Mouse (Mus musculus) gastrocnemius, adult 2 months (tissue): ENCODE measurements at regions not wholly inside any gene's neighbourhood (a gene's known extent, or its start where the extent isn't known, plus 50 kb on each side); places are given as distances from the start of the nearest gene placed in this dataset.

ENCODE experiments used
- DNase-seq: peaks from one replicate; pipeline ENCODE4 v3.0.0; 2022
- H3K27ac ChIP-seq: fragments of 200-600 bp; 2 replicates; pipeline ENCODE4 v1.8.1; 2022; ENCODE audit warnings: mild to moderate bottlenecking
- H3K4me3 ChIP-seq: fragments of 200-600 bp; 2 replicates; pipeline ENCODE4 v1.8.1; 2022; ENCODE audit warnings: mild to moderate bottlenecking, moderate library complexity
- CTCF ChIP-seq: fragments of 200-600 bp; IDR thresholded peaks from 2 replicates; pipeline ENCODE4 v1.8.1; 2022; ENCODE audit warnings: antibody characterized with exemption, mild to moderate bottlenecking, moderate library complexity
- intact Hi-C: fragments of 180-260 bp; cut with DNase I; formaldehyde crosslinking; loops from one replicate; pipeline ENCODE4 v1.15.1; 2025

DNA sequence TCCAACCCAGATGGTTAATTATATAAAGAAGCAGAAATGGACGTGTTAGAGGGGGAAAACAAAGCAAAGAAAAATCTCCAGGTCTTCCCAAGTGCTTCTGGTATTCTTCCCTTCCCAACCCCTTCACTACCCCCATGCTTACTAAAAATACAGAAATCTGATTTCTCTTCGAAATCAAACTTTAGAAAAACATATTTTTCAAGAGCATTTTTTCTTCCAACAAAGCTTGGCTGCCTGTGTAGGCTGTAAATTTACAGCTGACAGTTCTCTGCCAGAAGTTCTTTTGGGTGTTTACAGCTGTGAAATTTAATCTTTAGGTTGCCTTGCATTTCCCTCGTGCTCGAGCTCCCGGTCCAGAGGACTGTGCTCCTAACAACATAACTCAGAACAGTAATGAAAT, 234.9 kb upstream of the Akirin2 start:
- Histone ChIP-seq H3K4me3 (peak overlapping the region; percentile 18; the same call in 1 of the 2 replicates), H3K27ac (peak overlapping the region; percentile 38; the same call in 1 of the 2 replicates)
- DNase-seq: no peak
- intact Hi-C loops: no loop called here
- no peak for TF ChIP-seq CTCF

DNA sequence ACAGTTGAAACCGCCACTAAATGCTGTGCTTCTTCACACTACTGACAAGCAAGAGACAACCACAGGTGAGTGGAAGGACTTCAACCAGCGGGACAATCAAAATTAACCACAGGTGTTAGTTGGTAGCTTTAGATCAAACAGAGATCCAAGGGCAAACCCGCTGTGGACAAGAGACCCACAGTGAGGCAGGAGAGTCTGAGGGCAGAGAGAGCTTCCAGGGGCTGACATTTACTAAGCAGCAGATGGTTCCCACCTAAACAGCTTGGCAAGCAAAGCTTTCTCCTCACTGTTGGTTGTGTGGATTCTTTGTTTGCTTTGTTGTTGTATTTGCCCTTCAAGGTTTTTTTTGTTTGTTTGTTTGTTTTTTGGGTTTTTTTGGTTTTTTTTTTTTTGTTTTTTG, 227.9 kb upstream of the Akirin2 start:
- no peak for DNase-seq
- no peak for TF ChIP-seq CTCF
- Histone ChIP-seq H3K4me3 (no peak overlapping the region), H3K27ac (no peak overlapping the region)
- intact Hi-C loops: no loop called here

DNA sequence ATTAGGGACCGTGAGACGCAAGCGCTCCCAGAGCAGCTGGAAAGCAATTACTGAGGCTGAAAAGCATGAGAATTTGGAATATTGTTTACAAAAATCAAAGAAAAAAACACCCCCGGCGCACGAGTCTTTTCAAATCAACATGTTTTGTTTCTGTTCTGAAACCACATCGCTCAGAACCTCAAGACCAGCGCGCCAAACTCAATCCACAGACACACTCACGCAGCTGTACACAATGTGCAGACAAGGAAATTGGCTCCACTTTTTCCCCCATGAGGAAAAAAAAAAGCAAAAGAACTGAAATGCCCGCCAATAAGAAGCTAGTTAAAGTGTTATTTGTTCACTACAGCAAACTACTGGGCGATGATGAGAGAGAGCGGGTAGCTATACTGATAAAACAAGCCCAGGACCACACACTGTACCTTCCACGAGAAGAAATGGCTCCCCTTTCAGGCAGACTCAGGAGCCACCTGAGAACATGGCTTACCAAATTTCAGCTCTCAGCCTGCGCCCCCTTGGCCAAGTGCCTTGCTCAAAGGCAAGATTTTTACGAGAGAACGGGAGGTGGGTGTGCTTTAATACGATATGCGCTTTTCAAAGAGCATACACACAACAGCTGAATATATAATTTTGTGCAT, 222.5 kb upstream of the Akirin2 start:
- intact Hi-C loops: no loop called here
- TF ChIP-seq CTCF: no peak
- peak; percentile 19 for DNase-seq
- peak overlapping the region; percentile 60 for H3K4me3 ChIP-seq
- H3K27ac ChIP-seq: peak overlapping the region; percentile 66; the same call in 1 of the 2 replicates

DNA sequence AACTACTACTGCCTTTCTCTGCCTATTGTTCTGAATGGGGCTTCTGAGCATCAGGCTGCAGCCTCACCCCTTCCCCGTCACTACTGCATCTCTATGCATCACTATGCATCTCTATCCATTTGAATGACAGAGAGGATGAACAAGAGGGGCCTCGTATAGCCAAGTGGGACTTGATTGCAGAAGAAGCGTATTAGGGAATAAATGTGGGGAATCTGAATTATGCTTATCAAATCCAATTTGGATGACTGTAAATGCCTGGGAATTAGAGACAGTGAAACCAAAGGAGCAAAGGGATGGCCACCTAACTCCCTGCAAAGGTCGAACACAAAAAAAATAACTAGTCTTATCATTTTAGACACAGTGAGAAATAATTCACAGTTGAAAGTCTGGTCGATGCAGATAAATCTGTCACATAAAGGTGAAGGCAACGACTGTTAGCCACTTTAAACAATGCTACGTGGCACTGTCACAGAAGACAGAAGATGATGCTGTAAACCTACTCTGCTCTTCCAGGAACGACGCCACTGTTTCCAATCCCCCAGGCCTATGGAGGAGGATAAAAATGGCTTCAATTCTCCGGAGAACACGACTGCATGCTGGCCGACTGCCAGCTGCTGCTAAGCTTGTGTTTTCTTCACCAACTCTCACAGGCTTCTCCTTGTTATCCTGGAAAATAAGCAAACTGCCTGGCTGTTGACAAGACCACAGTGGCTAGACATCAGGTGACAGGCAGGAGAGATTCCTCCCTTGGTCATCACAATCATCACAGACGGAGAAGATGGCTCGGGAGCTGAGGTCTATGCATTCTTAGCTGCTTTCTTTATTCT, 213.6 kb upstream of the Akirin2 start:
- H3K4me3 ChIP-seq: no peak overlapping the region
- TF ChIP-seq CTCF: no peak

DNA sequence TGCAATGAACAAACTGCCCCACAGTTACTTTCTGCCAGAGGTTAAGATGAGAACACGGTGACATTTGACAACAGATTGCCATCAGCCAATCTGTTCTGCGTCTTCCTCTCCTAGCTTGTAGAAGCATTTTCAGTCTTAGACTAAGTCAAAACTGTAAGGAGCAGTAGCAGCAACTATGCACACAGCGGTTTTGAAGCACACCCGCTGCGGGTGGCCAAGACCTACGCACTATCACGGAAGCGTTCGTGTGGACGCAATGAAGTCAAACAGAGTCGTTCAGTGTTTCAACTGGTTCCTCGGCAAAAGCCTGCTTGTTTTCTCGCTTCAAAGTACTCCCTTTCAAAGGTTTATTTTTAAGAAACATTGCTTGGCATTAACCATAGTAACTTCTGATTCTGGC, 212.9 kb upstream of the Akirin2 start:
- no peak overlapping the region for H3K27ac ChIP-seq
- no peak for DNase-seq
- no peak for TF ChIP-seq CTCF
- H3K4me3 ChIP-seq: no peak overlapping the region
- intact Hi-C loops: no loop called here

More for the DNA sequence above, 213.6 kb upstream of the Akirin2 start:
- intact Hi-C loops: no loop called here
- DNase-seq: no peak
- H3K27ac ChIP-seq: no peak overlapping the region

DNA sequence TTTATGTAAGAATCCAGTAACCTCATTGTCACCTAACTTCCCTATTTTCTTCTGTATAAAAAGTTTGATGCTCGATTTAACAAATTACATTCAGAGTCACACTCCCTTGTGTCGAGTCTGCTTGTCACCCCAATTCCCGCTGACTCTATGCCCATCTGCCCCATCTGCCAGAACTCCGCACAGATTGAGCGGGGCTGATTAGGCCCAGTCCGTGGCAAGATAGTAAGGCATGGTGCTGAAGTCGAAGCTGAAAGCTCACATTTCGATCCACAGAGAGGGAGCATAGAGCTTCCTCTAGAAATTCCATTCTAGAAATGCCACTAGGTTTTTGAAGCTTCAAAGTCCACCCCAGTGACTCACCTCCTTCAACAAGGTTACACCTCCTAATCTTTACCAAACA, 210.7 kb upstream of the Akirin2 start:
- no peak overlapping the region for H3K4me3 ChIP-seq
- intact Hi-C loops: no loop called here
- no peak overlapping the region for H3K27ac ChIP-seq
- no peak for DNase-seq
- no peak for TF ChIP-seq CTCF

DNA sequence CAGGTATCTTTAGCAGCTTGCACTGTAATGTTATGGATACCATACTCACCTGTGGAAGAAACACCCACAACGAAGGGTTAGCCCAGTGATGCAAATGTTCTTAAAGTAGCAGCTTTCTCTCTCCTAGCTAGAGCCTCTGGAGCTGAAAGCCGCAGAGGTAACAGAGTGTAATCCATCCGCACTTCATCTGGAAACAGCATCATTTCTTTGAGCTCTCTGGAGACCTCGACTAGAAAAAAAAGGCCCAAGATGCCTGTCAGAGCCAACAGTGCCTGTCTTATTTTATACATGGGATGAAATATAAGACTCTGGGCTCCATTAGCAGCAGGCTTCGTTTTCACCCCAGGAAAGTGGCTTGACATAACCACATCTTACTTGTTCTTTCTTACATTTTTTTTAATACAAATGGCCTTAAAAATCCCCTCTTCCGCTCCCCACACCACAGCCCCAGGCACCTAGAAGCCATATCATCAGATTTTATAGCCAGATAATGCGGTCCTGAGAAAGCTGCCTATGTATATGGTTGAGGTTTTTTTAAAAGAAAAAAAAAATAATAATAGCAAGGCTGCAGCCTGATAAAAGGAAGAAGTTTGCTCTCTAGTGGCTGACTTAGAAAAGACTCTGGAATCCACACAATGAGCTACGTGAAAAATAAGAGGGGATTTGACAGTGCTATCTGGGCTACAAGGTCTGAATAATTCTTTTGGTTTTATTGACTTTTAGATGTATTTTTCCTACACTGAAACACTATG, 179.3 kb upstream of the Akirin2 start:
- no peak for DNase-seq
- Histone ChIP-seq H3K4me3 (no peak overlapping the region), H3K27ac (no peak overlapping the region)
- intact Hi-C loops: no loop called here
- TF ChIP-seq CTCF: peak; percentile 46

DNA sequence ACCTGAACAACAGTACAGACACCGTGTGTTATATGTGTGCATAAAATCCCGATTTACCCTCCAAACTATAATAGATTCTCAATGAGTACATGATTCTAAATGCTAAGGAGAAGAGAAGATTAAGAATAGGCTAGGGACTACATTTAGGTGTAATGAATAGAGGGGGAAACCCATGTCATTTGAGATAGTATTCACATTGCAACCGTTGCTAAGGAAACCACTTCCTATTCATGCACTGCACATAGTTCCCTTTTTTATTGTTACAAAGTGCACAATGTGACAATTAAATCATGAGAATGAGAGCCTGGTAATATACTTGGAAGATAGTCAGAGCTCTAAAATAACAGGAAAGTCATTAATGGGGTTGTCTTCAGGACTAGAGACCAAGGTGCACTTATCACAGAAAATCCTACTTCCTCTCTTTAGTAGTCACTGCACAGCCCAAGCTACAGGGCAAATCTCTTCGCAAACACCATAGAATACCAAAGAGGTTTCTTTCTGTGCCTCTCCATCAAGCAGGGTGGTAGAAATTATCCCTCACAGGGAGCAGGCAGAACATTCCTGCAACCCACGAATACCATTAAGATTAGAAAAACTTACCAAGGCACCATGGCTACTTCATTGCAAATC, 164.3 kb upstream of the Akirin2 start:
- Histone ChIP-seq H3K27ac (no peak overlapping the region), H3K4me3 (no peak overlapping the region)
- intact Hi-C loops: no loop called here
- DNase-seq: no peak
- no peak for TF ChIP-seq CTCF

DNA sequence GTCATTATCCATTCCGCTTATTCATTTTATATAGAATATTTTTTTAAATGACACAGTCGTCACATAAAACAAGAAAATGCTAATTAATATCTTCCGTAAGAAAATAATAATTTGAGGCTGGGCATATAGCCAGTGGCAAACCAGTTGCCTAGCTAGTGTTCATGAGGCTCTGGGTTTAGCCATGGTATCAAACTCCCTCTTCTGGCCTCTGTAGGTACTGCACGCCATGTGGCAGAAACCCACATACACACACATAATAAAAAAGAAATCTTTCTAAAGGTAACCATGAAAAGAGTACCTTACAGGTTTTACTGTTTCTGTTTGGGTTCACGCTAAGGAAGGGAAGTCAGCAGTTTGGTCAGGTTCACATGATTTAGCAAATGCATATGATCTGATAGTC, 159.2 kb upstream of the Akirin2 start:
- DNase-seq: no peak
- Histone ChIP-seq H3K4me3 (no peak overlapping the region), H3K27ac (no peak overlapping the region)
- peak; percentile 24; the same call in 1 of the 2 replicates for TF ChIP-seq CTCF
- intact Hi-C loops: no loop called here

DNA sequence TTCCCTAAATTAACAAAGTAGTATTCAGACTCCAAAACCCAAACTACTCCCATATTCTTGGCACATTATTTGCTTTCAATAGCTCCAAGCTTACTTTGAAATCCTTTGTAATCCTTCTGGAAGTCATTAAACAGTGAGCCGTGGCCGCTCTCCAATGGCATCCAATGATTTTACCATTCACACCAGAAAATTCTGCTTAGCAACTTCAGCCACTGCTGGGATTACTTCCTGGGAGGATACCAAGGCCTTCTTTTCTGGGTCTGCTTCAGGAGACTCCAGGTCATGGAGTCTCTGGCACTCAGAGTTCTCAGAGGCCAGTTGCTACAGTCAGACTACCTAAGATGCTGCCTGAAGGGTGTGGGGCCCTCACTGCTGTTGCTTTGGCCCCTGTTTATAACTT, 147.7 kb upstream of the Akirin2 start:
- no peak for TF ChIP-seq CTCF
- intact Hi-C loops: no loop called here

DNA sequence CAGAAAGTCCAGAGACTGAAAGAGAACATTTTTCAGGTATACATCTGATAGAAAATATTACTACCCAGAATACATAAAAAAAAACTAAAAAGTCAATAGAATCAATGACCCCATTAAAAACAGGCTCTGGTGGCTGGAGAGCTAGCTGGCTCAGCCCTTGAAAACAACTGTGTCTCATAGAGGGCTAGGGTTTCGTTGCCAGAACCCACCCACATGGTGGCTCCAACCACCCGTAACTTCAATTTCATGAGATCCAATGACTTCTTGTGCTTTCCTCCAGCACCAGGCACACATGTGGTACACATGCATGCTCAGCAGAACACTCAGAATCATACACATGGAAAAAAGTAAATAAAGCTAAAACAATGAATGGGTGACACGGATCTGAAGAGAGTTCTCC, 143.6 kb upstream of the Akirin2 start:
- Histone ChIP-seq H3K27ac (no peak overlapping the region), H3K4me3 (no peak overlapping the region)
- intact Hi-C loops: no loop called here
- DNase-seq: peak; percentile 30
- no peak for TF ChIP-seq CTCF

More for the DNA sequence above, 147.7 kb upstream of the Akirin2 start:
- peak; percentile 78 for DNase-seq
- H3K27ac ChIP-seq: peak overlapping the region; percentile 48; the same call in 1 of the 2 replicates
- no peak overlapping the region for H3K4me3 ChIP-seq

DNA sequence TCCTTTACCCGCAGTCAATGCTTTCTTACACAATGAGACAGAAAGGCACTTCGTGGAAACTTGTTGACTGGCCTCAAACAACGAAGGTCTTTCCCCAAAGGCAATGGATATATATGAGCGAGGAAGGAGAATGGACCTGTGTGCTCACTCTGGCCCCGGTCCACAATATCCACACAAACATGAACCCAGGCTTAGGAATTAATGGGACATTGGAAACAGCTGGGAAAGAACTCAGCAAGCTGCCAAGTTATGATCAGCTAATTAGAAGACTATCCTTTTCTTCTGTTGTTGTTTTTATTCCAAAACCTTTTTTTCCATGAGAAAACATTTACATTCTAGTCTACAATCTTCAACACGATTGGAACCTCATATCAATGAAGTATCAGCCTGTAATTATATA, 129.8 kb upstream of the Akirin2 start:
- H3K27ac ChIP-seq: no peak overlapping the region
- H3K4me3 ChIP-seq: no peak overlapping the region
- TF ChIP-seq CTCF: no peak
- no peak for DNase-seq
- intact Hi-C loops: no loop called here
